Mouse (Mus musculus) lung, postnatal 4 days (tissue): ENCODE measurements around the gene Olfr279.

Source experiments
- DNase-seq, 2 experiments: peaks; one replicate each; pipeline ENCODE4 v3.0.0; 2021

Gene Olfr279

GRCm38 (mm10) chr15:98492102-98492501, at the start of gene Olfr279:
Gene Olfr279 (plus strand): TSS chr15:98492402.
- DNase-seq = no peak

DNA sequence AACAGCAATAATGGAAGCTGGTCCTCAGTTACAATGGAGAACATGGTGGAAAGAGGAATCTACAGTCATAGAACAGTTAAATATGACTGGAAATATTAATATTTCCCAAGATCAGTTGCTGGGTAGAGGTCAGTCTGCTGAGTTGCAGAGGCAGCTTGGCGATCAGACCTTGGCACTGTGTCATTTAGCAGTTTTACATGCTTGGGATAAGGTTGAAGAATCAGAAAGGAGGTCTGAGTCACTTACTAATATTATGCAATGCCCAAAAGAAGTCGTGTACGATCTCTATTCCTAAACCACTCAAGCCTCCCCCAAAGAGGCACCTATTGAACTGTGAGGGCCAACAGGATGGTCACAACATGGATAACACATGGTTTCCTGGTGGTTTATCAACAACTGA, 47.6 kb upstream of the Olfr279 start:
- DNase-seq = no peak

DNA sequence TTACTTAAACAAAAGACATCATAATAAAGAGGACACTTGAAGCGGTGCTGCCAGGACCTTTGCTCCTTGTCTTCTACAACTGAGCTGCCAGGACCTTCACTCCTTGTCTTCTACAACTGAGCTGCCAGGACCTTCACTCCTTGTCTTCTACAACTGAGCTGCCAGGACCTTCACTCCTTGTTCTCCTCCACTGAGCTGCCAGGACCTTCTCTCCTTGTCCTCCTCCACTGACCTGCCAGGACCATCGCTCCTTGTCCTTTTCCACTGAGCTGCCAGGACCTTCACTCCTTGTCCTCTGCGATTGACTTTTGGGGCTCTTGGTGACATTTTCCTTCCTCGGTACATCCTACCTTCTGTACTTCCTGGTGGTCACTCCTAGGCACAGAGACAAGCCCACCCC, 43.7 kb upstream of the Olfr279 start:
- peak; percentile 19 to 44 for DNase-seq

GRCm38 (mm10) chr15:98452288-98452687, 39.9 kb upstream of the Olfr279 start, which contains the start of gene Olfr281:
Gene Olfr281 (plus strand): TSS chr15:98452588.
- DNase-seq = no peak

GRCm38 (mm10) chr15:98469596-98469995, 22.6 kb upstream of the Olfr279 start, which contains the start of gene OR5BS1P:
Gene OR5BS1P (plus strand): TSS chr15:98469896.
- DNase-seq = no peak

DNA sequence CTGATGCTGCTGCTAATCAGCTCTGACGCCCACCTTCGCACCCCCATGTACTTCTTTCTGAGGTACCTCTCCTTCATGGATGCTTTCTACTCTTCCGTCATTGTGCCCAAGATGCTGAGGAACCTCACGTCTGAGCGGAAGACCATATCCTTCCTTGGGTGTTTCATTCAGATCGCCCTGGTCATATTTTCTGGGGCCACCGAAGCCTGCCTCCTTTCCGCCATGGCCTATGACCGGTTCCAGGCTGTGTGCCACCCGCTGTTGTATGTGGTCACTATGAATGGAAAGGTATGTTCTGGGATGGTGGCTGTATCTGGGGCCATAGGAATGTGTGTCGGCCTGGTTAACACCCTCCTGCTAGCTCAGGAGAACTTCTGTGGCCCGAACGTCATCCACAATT, 20.7 kb upstream of the Olfr279 start:
- no peak for DNase-seq

DNA sequence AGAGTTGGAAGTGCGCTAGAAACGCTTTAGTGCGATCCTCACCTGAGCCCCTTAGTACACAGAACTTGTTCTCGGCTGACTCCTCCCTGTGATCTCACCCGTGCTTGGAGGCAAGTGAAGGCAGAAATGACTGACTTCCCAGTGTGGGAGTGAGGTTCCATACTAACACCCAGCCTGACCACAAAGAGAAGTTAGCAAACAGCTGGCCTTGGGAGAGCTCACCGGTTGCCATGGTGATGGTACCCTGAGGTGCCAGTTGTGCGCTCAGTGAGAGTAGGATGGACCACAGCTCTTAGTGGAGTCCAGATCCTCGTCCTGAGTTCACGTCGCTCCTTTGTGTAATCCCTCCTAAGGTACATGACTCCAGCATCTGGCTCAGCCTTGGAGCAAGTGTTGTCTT, 17.2 kb upstream of the Olfr279 start:
- no peak for DNase-seq

DNA sequence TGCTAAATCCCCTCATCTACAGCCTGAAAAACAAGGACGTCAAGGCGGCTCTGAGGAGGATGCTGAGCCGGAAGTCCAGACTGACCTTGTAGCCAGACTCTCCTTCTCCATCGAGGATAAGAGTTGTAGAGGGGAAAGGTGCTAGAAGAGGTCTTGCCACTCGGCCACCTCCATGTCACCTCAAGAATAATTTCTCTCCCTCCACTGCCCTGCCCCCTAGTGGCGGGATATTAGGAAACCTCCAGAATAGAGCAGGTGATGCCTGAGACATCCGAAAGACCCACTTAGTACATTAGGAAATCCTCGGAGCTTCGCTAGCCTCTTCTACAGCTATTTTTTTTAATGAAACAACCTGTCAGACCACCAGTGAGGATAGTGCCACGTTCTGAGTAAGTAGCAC, 16.8 kb upstream of the Olfr279 start:
- DNase-seq = peak in 1 of 2 experiments; percentile 64

GRCm38 (mm10) chr15:98476281-98476680, 15.9 kb upstream of the Olfr279 start:
- no peak for DNase-seq

GRCm38 (mm10) chr15:98479568-98480102, 12.6 kb upstream of the Olfr279 start:
- no peak for DNase-seq

- DNase-seq = peak; percentile 23 to 59
These were observed 9.5 kb upstream of the Olfr279 start, which contains the start of gene Lalba for GRCm38 (mm10) chr15:98482701-98483100. Gene Lalba (minus strand): TSS chr15:98482721.

GRCm38 (mm10) chr15:98483907-98484886, 8.0 kb upstream of the Olfr279 start:
- DNase-seq = peak; percentile 56 to 59

DNA sequence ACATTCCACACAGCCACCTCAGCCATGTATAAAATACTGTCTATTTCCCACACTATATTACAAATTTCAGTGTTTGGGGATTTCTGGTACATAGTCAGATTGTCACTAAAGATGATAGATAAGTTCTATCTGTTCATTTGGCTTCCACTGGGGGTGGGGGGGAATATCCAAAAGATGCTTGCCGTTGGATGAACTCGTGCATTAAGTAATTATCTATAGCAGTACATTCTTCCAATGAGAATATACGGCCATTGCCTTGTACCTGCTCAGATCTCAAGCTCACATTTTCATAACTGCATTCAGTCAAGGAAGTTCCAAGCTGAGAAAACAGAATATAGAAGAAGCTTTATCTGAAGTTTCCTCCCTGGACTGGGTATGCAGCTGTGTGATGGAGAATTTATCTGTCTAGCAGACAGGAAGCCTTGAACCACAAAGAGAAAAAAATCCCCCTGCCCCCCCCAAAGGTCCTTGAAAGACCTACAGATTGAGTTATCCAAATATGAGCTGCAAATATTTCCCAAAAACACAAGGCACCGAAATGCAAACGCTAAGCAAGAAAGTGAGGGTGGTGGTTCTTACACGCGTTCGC, 5.7 kb upstream of the Olfr279 start:
- DNase-seq = no peak

- peak in 1 of 2 experiments; percentile 40 for DNase-seq
These were observed 870 bp upstream of the Olfr279 start for GRCm38 (mm10) chr15:98491332-98491731.

- no peak for DNase-seq
These were observed 5.4 kb downstream of the Olfr279 start for GRCm38 (mm10) chr15:98497631-98498030.

DNA sequence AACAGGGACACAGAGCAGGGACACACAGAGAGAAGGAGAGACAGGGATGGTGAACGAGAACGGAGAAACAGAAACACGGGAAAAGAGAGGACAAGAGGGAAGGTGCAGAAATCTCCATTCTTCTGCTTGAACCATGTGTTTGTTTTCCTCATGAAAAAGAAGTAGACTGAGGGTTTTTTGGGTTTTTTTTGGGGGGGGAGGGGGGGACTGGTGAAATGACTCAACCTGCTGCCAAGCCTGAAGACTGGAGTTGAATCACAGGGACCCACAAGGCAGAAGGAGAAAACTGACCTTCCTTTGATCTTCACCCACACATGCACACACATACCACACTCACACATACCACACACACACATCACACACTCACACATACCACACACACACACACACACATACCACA, 11.1 kb downstream of the Olfr279 start:
- no peak for DNase-seq

GRCm38 (mm10) chr15:98504514-98504913, 12.3 kb downstream of the Olfr279 start:
- DNase-seq = peak; percentile 58 to 78

GRCm38 (mm10) chr15:98506253-98506957, 14.2 kb downstream of the Olfr279 start:
- DNase-seq = peak in 1 of 2 experiments; percentile 22

DNA sequence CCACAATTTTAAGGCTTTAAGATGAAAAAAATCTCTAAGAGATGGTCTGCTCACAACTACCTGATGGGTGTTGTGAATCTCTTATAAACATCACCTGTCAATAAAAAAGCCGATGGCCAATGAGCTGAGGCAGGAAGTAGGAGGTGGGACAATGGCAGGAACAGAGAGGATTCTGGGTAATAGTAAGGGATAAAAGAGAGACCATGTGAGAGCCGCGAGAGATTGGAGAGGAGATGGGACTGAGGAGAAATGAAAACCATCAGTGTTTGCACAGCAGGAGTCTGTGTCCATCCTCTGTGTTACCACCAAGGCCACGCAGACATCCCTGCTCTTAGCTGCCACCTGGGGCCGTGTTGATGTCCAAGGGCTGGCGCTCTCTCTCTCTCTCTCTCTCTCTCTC, 15.1 kb downstream of the Olfr279 start:
- no peak for DNase-seq

- no peak for DNase-seq
These were observed 17.2 kb downstream of the Olfr279 start for GRCm38 (mm10) chr15:98509387-98509786.

GRCm38 (mm10) chr15:98510438-98511385, 18.5 kb downstream of the Olfr279 start:
- DNase-seq = peak; percentile 70 to 85
